Mouse (Mus musculus) embryo, embryonic 11.5 days (tissue): ENCODE measurements around the gene Kif5a.
"Not testable (repeated sequence)": the region's sequence is repeated elsewhere in the genome, so short reads cannot be mapped to it uniquely, and the experiment has no call there.

ENCODE experiments used
- DNase-seq: peaks from one replicate; pipeline ENCODE4 v3.0.0-alpha.2; 2012; ENCODE audit warnings: low read depth, low spot score

Kif5a gene

DNA sequence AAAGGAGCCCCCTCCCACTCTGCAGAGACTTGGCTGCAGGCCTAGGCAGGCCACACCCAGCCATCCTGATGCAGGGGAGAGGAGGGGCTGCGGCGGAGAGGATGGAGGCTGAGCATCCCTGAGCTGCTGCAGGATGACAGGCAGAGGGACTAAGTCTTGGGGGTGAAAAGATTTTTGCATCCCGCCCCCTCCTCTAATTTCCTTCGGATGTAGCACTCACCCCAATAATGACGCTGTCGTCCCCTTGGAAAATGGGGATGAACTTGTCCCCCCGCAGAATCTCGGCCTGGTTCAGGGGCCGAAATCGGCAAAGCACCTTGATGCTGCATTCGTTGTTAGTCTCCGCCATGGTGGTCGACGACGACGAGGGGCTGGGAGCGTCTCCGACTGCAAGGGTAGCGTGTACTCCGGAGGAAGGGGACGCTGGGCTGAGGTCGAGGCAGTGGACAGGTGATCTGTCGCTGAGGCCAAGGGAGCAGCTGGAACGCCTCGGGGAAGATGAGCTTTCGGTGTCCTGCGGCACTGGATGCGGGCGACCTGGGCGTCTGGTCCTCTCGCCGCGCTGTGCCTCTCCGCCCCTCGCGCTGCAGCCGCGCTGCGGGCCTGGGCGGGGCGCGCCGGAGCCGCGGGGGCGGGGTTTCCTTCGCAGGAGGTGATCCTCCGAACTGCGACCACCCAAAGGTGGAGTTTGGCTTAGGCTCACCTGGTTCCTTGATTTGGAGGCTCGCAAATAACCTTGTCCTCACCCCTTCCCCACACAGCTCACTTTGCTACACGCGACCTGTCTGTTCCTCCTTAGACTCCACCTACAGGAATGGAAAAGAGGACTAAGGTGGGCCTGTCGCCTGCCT is at the start of gene Kif5a:
TSS of gene Kif5a (minus strand) at position 801 of the 851 bp plus-strand sequence.
- no peak for DNase-seq

DNA sequence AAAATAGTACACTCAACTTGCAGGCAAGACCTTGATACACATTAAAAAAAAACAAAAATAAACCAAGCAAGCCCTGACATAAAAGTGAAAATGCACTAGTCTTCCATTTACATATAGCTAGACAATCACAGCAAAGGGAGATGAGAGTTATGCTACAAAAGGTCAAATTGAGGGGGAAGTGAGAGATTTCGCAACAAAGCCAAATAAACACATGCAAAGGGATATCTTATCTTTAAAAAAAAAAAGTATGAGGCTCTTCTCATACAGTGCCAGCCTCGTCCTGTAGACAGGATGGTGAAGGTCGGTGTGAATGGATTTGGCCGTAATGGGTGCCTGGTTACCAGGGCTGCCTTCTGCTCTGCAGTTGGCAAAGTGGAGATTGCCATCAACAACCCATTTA is 49.7 kb upstream of the Kif5a start:
- DNase-seq: no peak

DNA sequence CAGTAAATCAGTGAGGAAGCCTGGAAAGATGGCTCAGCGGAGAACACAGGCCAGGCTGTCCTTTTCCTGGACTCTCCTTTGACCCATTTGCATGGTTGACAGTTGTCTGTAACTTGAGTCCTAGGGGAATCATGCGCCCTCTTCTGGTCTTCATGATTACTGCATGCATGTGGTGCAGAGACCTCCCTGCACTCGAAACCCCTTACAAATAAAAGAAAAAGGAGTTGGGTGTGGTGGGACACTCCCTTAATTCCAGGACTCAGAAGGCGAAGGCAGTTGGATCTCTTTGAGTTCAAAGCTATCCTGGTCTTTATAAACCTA is 49.2 kb upstream of the Kif5a start:
- peak; percentile 85 for DNase-seq

DNA sequence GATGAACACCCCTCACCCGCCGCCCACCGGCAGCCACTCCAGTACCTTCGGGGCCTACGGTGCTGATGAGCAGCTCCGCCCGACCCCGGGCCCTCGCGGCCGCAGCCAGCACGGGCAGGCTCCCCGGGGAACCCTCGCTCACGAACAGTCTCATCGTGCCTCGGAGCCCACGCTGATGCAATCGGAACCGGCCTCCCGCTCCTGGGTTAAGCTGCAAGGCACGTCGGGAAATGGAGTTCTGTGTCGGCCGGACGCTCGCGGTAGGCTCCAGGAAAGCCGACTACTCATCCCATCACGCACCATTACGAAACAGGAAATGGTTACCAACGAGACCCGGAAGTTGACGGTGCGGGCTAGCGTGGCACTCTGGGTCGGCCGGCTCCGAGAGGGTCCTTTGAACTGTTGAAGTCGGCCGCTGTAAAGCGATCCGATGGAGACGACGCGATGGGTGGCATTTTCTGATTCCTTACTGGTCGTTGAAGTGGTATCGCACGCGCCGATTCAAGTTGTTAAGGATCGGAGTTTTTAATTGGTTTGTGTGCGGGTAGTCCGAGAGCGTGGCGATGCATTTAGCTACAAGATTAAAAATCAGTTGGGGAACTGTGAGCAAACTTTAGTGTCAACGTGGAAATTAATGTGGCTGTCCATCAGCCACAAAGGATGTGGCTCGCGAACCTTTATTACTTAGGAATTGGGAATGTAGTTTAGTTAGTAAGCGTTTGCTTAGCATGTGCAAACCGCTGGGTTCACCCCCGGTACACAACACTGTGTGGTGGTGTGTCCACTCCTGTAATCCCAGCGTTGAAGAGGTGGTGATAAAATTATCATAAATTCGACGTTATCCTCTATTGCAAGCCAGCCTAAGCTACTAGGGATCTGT is 48.6 kb upstream of the Kif5a start, which contains the start of gene Mars:
TSS of gene Mars (minus strand) at position 311 of the 880 bp plus-strand sequence.
- peak; percentile 92 for DNase-seq

DNA sequence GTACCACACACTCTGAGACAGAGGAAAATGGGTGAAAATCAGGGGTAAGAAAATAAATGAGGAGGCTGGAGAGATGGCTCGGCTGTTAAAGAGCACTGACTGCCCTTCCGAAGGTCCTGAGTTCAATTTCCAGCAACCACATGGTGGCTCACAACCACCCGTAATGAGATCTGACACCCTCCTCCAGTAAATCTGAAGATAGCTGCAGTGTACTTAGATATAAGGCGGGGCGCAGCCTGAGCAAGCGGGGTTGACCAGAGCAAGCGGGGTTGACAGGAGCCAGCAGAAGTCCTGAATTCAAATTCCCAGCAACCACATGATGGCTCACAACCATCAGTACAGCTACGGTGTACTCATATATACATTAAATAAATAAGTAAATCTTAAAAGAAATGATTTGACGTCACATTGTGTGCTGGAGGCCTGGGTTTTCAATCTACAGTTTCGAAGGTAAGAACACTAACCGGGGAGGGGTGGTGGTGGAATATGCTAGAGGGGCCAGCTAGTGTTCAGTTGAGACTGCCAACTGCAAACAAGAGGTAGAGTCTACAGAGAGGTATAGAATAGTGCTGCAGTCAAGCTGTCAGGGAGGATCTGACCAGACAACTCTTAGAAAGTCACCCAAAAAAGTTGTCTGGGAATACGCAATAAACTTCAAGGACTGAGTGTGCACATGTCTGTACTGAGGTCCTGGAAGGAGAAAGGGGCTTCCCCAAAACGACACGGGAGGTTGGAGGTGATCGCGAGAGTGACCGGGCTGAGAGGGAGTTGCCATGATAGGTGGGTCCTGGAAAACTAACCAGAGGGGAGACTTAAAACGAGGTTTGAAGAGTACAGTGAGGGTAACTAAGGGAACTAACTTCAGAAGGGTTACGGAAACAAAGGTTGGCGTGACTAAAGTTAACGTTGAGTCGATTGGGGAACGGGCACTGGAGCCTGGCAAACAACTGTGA is 47.7 kb upstream of the Kif5a start:
- DNase-seq: no peak

DNA sequence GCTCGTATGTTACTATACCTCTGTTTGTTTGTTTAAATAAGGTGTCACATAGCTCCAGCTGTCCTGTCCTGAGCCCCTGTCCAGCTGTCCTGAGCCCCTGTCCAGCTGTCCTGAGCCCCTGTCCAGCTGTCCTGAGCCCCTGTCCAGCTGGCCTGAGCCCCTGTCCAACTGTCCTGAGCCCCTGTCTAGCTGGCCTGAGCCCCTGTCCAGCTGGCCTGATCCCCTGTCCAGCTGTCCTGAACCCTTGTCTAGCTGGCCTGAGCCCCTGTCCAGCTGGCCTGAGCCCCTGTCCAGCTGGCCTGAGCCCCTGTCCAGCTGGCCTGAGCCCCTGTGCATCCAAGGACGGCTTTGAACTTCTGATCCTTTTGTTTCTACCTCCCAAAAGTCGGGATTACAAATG is 46.0 kb upstream of the Kif5a start:
- DNase-seq: not testable (repeated sequence)

DNA sequence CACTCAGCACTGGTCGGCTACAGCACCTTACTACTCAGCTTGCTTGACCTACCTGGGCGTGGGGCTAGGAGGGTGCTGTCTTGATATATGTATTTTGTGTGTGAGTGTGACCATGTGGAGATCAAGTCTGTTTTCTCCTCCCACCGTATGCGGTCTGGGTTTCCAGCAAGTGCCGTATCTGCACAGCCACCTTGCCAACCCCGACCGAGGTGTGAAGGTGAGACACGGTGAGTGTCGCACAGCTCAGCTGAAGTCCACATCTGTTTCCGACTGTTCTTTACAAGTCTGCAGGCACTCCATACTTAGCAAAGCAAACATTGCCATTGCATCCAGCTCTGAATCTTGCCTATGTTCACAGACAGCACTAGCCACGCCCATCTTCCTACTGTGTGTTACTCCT is 40.0 kb upstream of the Kif5a start:
- DNase-seq: no peak

DNA sequence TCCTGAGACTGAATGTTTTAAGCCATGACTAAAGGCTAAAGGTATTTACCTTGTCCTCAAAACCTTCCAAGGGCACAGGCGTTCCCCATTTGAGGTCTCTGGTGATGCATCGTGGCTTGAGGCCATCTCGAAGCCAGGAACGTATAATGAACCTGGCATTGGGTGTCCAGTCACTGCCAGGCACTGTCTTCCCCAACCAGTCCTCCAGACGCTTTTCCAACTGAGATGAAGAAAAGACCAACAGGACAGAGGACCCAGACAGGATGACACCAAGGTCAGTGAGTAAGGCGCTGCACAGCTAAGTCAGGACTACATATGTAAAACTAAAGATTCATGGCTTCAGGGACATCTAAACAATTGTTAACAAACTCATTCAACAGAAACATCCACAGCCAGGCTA is 37.2 kb upstream of the Kif5a start:
- no peak for DNase-seq

DNA sequence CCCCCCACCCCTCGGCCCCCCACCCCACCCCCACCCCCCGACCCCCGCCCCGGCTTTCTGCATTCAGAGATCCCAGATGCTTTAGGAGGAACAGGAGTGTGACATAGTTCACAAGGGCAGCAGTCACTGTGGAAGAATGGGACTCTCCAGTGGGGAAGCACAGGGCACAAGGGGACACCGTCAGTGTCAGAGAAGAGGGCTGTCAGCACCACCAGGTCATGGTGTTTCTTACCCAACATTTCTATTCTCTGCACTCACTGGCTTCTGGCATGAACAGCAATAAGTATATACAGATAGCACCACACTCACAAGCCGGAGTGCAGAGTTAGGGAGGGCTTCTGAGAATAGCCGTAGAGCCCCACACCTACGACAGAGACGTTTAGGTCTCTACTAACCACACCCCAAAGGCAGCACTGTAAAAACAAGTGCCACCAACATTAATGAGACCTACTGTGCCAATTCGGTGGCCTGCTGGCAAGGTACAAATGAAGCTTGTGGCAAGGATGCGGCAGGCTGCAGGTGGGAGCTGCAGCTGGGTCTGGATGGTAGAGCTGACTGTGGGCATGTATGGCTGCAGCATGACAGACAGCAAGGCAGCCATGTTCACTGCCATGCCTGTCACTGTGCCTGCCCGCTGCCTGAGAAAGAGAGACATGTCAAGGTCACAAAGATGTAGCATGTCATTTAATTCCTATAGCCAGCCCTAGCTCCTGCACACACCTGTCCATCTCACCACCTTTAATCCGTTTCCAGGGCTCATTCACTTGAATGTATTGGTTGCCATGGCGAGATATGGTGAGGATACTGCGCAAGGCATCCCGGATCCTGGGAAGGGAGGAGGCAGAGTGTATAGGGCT is 34.1 kb upstream of the Kif5a start:
- DNase-seq: no peak

DNA sequence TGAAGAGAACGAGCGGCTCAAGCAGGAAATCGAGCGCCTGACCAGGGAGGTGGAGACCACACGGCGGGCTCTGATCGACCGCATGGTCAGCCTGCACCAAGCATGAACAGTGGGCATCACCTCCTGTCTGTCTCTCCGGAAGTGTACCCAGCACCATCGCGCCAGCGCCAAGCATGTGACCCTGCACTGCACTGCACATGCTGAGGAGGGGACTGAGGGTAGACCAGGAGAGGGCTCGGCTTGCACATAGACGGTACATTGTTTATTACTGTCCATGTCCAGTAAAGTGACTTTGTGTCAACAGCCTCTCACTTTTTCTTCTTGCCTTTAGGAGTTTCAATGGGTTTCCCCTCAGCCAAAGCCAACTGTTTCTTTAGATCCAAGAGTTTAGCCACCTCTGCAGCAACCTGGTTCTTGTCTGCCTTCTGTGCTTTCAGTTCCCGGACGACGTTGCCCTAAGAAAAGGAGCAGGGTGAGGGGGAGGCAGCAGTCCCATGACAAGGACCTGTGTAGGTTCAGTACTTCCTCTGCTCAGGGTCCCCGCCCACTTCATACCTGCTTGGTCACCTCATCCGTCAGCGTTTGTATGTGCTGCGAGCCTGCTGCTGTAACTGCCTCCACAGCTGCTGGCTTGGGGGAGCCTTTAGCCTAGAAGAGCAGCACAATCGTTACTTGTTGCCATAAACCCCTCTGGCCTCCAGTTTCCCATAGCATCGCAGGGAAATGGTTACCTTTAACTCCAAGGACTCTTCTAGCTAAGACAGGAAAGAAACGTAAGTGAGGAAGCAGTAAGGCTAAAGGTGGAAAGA is 33.0 kb upstream of the Kif5a start:
- no peak for DNase-seq

DNA sequence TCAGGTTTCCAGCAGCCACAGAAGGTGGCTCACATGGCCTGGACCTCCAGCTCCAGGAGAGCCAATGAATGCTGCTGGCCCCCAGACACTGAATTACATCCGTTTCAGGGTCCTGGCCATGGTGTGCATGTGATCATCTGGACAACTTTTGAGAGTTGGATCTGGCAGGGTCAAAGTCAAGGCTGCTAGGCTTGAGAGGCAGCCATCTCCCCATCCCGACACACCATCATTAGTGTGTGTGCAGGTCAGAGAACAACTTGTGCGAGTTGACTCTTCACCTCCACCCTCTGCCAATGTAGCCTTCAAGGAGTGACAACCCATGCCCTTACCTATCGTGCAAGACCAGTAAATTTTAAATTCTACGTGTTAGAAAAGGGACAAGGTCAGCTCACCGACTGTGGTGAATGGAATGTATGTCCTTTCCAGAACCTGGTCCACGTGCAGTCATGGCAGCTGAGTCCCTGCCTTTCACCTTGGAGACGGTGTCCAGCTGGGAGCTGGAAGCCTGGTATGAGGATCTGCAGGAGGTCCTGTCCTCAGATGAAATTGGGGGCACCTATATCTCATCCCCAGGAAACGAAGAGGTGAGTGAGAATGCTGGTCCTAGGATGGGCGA is 31.9 kb upstream of the Kif5a start:
- no peak for DNase-seq

DNA sequence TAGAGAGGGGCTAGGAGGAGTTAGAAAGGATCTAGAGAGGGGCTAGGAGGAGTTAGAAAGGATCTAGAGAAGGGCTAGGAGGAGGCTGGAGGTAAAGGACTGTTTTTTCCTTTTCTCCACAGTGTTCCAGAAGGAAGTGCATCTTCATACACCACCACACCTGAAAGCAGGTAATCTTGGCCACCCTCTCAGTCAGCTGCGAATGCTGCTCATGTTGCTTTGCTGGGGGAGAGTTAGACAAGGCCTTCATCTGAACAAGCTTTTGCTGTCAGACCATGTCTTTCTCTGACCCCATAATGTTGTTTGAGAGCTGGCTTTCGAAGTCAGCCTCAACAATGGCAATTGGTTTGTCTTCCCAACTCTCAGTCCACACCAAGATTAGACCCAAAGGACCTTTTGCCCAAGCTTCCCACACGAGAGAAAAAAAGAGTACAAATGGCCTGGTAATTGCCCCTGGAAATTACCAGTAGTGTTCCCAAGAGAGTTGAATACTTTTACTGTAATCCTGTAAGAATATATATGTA is 30.5 kb upstream of the Kif5a start:
- DNase-seq: no peak

DNA sequence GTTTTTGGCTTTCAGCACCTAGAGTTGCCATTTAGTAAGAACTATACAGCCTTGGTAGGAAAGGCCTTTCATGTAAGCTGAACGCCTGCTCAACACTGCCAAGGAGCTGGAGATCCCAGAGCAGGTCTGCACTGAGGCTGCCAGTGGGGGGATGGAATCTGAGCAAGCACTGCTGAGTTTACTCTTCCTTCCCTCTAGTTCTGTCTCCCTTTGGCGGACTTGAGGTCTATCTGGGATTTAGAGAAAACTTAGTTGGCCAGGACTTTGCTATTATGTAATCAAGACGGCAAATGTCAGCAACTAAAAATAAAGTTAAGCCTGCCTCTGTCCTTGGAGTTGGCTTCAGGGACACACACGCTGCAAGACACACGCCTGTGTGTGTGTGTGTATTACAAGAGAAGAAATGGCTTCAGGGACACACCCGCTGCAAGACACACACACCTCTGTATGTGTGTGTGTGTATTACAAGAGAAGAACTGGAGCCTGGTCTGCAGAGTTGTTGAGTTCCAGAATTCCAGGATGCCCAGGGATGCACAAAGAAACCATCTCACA is 29.9 kb upstream of the Kif5a start:
- no peak for DNase-seq

DNA sequence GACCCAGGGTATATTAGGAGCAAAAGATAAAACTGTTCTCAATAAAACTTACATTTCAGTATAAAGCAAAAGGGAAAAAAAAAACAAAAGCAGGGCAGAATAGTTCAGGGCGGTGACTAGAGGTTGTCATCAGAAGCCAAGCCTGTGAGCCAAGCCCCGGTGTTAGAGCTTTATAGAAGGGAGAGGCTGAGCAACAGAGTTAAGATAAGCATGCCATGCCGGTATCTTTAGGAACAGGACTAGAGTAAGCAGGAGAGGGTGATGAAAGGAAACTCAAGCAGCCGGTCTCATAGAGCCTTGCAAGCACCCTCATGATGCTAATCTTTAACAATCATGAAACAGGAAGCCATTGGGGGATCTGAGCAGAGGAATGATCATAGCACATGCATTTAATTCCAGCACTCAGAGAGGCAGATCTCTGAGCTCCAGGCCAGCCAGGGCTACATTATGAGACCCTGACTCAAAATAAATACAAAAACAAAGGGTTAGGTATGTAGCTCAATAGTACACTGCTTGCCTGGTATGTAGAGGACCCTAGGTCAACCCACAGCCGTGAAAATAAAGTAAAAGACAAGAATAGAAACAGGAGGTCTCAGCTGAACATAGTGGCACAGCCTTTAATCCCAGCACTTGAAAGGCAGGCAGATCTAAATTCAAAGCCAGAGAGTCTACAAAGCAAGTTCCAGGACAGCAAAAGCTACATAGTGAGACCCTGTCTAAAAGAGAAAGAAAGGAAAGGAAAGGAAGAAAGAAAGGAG is 28.9 kb upstream of the Kif5a start:
- DNase-seq: no peak

DNA sequence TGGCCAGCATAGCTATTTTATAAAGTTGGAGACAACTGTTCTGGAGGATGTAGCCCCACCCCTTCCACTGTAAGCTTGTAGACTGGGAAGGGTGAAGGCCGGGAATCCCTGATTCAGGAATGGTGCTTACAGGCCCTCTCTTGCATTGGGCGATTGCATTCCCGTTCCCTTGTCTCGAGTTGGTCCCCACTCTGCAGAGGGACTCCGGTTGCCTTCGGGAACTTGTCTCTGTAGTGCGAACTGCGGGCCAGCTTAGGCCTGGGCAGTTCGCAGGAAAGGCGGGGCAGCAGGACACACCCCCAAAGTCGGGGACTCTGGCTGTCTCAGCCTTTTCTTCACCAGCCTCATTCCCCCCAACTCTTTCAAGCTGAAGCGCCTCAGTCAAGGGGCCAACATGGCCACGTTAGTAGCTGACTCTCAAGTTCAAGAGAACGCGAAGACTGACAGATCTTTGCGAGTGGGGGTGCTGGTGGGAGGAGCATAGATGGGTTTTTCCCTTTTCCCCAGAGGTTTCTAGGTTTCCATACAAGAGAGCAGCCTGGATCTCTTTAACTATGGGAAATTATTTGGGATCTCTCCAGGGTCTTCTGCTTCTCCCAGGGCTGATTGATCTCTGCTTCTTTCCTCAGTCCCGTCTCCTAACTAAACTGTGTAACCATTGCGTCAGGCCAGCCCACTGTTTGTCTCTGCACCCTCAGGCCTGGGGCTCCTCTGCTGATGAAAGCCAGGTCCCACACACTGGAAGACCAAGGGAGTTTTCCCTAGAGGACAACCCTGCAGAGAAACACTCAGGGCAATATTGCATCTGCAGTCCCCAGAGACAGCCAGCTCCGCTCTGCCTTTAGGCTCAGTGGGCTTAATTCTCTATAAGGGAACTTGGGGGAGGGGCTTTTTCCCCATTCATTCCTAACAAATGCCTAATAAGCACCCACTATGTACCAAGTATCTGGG is 28.1 kb upstream of the Kif5a start:
- peak; percentile 45 for DNase-seq

DNA sequence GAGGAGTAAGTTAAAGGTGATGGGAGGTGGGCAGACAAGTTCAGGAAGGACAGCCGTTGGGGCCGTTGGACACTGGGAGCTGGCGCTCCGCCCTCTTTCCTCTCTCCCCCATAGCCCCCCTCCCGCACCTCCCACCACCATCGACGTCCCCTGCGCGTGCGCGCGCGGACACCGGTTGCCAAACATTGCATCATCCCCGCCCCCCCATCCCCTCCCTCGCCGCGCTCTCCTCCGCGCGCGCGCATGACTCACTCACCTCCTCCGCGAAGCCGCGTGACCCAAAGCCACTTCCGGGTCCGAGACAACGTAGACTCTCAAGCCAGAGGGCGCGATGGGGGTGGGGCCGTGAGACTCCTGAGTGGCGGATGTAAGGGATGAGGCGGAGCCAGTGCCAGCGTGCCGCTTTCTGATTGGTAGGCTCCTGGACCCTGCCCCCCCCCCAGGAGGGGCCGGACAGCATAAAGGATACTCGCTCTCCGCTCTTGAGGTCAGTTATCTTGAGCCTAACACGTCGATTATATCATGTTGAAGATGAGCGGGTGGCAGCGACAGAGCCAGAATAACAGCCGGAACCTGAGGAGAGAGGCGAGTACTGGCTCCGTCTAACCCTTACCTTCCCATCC is 27.3 kb upstream of the Kif5a start:
- DNase-seq: peak; percentile 100
